Mouse (Mus musculus) heart, postnatal 14 days (tissue): ENCODE data around the gene Pan3. TPM values are rescaled to one million over a fixed set of nuclear protein-coding genes. Genes with fewer than 3 reads are reported as not detected.

Experiments used
- DNase-seq, 2 experiments: peaks; one replicate each; pipeline ENCODE4 v3.0.0; 2021 to 2022
- intact Hi-C: fragments of 180-260 bp; cut with DNase I; formaldehyde crosslinking; loops from one replicate; pipeline ENCODE4 v1.15.1; 2025
- total RNA-seq, 2 experiments: library from RNA; stranded (reverse); gene quantifications; 2 replicates each; pipeline ENCODE4 v1.2.3; 2021

Pan3 gene
- total RNA-seq, 2 experiments from 2014 or later: 53.9 to 62.5 TPM

DNA sequence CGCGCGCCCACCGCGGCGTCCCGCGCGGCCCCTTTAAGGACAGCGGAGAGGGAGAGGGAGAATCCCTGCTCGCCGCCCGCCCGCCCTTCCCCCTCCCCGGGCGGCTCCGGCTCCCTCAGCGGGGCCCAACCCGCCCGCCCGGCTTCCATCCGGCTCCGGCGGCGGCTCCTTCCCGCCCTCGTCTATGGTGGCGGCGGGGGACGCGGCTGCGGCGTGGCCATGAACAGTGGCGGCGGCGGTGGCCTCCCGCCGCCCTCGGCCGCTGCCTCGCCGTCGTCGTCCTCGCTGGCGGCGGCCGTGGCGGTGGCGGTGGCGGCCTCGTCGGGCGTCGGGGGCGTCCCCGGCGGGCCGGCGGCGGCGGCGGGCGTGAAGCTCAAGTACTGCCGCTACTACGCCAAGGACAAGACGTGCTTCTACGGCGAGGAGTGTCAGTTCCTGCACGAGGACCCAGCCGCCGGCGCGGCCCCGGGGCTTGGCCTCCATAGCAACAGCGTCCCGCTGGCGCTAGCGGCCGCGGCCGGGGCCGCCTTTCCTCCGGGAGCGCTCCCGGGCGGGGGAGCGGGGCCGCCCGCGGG, 487 bp downstream of the Pan3 start:
- intact Hi-C loops: loop anchor here (5.0 to 10.0 kb wide), 3 partner anchors 57 to 294 kb away; partner anchors contain the start of gene Flt1
- peak in 1 of 2 experiments; percentile 71 for DNase-seq

- peak; percentile 68 to 69 for DNase-seq
- intact Hi-C loops: loop anchor here (5.0 to 10.0 kb wide), 3 partner anchors 56 to 294 kb away; partner anchors contain the start of gene Flt1
Observed at GRCm38 (mm10) chr5:147430936-147431839, 1.2 kb downstream of the Pan3 start.

GRCm38 (mm10) chr5:147432927-147433326, 3.0 kb downstream of the Pan3 start:
- intact Hi-C loops: loop anchor here (5.0 to 10.0 kb wide), 3 partner anchors 54 to 292 kb away; partner anchors contain the start of gene Flt1
- no peak for DNase-seq

DNA sequence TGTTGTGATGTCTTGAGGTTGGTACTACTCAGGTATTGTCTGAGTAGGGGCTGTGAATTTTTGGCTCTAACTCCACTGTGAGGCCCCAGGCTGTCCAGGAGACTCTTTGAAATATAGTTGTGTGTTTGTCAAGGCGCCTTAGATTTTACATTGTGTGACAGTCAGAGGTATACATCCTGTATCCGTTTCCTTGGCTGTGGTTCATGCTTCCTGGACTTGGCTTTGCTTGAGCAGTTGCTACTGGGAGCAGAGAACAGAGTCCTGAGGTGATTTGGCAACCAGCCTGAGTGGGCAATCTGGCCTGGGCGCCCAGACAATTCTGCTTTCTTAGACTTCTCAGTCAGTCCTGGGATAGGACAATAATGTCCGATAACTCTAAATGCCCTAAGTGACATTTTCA, 5.3 kb downstream of the Pan3 start:
- intact Hi-C loops: loop anchor here (10.0 kb wide), 1 partner anchor 290 kb away; the partner anchor contains the start of gene Flt1

DNA sequence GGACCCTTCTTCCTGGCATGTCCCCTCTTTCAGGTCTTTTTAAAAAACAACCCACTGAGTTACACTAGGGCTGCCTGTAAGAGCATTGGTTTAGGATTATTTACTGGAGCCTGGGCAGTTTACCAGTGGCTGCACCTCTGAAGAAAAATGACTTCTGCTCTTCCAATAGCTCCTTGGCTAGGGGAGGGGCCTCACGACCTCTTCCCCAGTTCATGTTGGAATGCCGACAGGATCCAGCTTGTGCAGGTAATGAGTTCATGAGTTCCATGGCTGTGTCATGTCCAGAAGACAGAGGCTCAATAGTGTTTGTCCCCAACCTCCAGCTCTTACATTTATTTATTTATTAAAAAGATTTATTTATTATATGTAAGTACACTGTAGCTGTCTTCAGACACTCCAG, 5.8 kb downstream of the Pan3 start:
- intact Hi-C loops: loop anchor here (10.0 kb wide), 1 partner anchor 289 kb away; the partner anchor contains the start of gene Flt1
- DNase-seq: no peak

More for the DNA sequence above, 5.3 kb downstream of the Pan3 start:
- DNase-seq: peak; percentile 22 to 37

- peak in 1 of 2 experiments; percentile 31 for DNase-seq
- intact Hi-C loops: loop anchor here (10.0 kb wide), 1 partner anchor 288 kb away; the partner anchor contains the start of gene Flt1
Observed at GRCm38 (mm10) chr5:147436491-147436890, 6.5 kb downstream of the Pan3 start.

- no peak for DNase-seq
- intact Hi-C loops: no loop called here
Observed at GRCm38 (mm10) chr5:147440996-147441507, 11.1 kb downstream of the Pan3 start.

DNA sequence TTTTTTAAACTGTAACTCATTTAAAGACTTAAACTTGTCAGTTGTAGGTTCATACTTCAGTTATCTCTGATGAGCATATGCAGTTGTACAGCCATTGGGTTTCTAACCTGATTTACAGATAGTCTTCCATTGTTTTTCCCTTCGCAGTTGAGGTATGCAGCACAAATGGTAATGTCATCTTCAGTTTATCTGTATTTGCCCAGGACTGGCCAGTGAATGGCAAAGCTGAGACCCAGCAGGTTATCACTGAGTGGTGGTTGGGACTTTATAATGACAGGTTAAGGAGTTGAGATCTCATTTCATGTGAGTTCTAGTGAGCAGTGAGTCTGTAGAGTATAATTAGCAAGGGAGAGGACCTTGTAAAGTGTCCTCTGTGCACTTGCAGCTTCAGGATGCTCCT, 12.0 kb downstream of the Pan3 start:
- intact Hi-C loops: no loop called here

DNA sequence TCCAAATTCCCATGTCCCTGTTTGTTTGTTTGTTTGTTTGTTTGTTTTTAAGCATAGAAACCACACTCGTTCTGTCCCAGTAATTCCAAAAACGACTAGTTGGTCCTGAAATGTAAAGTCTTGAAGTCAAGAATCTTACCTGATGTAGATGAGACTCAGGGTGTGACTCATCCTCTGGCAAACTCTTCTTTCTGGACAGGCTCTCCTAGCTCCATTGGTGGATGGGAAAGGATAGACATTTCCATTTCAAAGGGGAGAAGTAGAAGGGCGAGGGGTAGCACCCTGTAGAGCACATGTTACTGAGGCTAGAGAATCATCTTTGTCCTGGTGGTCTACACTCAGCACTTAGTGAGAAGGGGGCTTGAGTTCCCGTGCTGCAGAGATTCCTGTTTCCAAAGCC, 12.8 kb downstream of the Pan3 start:
- DNase-seq: no peak
- intact Hi-C loops: no loop called here

More for the DNA sequence above, 12.0 kb downstream of the Pan3 start:
- DNase-seq: no peak

DNA sequence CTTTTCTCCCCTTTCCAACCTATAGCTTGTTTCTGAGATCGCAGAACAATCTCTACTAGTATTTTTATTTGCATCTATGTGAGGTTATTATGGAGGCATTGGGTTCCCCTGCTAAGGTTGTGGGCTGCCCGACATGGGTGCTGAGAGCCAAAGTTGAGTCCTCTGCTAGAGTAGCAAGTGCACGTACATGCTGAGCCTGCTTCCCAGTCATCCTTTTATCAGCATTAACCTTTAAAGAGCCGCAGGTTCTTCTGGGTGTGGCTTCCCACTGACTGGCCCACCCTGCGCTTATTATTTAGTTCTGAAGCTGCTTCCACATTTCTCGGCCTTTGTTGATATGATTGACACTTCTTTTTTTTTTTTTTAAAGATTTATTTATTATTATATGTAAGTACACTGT, 14.3 kb downstream of the Pan3 start:
- intact Hi-C loops: no loop called here
- no peak for DNase-seq

DNA sequence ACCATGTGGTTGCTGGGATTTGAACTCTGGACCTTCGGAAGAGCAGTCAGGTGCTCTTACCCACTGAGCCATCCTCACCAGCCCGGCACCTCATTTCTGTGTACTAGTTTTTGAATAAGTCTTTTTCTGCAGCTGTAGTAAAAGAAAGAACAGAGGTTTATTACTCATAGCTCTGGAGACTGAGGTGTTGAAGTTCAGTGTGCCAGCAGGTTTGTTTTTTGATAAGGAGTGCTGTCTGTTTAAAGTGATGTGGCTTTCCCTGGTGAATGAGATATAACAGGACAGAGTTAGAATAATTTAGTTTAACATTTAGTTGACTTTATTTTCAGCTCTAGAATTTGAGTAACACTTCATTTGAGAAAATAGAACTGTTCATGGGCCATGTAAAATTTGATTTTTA, 14.8 kb downstream of the Pan3 start:
- no peak for DNase-seq
- intact Hi-C loops: no loop called here

DNA sequence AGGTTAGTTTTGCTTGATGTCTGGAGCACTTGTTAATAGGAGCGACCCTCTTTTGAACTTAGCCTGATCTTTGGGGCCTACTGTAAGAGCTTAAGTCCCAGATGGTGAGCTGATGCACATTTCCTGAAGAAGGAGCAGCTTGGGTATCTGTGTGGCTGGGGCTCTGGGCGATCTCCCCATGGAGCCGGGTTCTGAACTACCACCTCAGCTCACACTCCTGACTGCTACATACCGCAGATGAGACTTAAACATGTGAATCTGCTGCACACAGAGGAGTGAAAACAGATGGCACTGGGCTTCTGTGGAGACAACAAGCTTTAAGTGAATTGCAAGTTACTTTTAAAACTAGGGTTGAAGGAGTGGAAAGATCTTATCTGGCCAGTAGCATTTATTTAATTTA, 15.3 kb downstream of the Pan3 start:
- DNase-seq: no peak

DNA sequence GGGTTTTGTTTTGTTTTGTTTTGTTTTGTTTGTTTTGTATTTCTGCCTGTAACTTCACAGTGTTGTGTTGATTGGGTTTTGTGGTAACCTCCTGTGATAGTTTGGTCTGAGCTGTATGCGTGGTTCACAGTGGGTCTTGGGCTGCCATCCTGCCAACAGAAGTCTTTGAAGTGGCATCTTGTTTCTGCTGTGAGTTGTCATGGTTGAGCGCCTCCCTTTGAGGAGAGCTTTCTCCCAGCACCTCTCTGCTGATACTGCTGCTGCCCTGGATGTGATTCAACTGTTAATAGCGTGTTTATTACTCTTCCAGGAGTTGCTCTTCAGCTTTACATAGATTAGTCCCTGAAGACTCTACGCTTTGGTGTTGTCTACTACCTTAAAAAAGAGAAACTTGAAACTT, 18.6 kb downstream of the Pan3 start:
- intact Hi-C loops: no loop called here
- no peak for DNase-seq

More for the DNA sequence above, 15.3 kb downstream of the Pan3 start:
- intact Hi-C loops: no loop called here

DNA sequence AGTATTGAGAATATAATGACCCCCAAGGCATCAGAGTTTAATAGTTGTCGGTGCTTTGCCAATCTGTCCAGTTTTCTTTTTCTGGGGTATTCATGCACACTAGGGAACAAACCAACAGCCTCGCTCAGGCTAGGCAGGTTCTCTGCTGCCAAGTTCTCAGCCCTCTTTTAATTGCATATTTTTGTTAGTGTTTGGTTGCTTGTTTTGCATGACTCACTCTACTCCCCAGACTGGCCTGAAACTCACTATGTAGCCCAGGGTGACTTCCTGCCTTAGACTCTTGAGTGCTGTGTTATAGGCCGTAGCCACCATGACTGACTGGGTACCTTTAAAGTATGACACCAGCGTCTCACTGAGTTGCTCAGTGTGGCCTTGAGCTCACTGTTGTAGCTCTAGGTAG, 19.0 kb downstream of the Pan3 start:
- intact Hi-C loops: no loop called here
- no peak for DNase-seq

GRCm38 (mm10) chr5:147456491-147456890, 26.5 kb downstream of the Pan3 start:
- no peak for DNase-seq
- intact Hi-C loops: no loop called here

DNA sequence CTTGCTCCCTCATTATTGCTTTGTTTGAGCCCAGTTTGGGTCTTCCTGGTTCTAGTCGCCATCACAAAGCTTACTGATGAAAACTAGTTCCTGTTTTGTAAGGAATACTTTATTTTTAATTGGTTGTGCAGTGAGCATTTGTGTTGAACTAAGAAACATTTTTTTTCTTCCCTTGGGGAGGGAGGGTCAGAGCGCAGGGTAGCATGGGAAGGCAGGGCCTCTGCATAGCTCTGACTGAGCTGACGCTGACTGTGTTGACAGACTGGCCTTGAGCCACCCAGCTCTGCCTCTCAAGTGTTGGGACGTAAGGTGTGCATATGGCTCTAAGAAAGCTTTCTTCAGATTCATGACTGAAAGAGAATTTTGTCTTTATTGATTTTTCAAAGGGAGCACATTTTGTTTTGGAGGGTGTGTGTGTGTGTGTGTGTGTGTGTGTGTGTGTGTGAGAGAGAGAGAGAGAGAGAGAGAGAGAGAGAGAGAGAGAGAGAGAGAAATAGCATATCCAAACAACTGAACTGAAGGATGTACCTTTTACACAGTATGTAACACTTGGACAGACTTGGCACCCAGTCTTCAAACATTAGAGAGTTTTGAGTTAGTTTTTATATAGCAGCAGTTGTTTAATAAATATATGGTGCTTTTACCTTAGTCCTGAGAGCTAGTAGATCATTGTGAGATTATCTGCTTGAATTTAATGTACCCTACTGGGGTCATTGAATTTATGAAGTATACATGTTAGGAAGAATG, 30.0 kb downstream of the Pan3 start:
- intact Hi-C loops: no loop called here
- peak in 1 of 2 experiments; percentile 22 for DNase-seq

DNA sequence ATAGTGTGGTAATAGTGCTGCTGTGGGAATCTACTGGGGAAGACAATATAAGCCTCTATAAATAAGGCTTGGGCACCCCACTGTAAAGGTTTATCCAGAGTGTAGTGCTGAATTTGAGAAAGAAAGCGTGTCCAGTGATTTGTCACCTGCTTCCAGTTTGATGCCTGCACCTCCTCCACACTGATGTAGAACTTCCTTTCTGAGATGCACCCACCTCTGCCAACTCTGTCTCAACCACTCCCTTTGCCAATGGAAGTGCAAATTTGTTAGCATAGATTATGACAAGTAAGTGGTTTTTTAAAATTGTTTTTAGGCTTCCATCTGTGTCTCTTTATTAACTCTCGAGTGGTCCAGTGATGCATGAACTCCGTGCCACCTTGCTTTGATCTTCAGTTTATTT, 33.3 kb downstream of the Pan3 start:
- intact Hi-C loops: no loop called here

DNA sequence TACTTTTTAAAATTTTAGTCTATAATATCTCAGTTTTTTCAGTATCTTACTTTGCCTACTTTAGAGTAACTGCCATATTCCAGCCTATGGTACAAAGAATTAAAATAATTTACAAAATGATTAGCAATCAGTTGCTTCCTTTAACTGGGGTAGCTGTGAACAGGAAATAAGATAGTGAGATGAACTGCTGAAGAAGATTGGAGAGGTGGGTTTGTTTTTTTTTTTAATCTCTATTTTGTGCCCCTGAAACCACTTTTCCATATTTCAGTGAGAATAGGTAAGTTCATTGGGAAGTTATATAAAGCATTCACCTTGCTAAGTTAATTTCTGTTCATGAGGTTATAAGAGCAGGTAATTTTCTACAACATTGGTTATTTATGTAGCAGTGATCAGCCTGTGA, 36.4 kb downstream of the Pan3 start:
- intact Hi-C loops: no loop called here
- DNase-seq: no peak

More for the DNA sequence above, 33.3 kb downstream of the Pan3 start:
- DNase-seq: no peak

DNA sequence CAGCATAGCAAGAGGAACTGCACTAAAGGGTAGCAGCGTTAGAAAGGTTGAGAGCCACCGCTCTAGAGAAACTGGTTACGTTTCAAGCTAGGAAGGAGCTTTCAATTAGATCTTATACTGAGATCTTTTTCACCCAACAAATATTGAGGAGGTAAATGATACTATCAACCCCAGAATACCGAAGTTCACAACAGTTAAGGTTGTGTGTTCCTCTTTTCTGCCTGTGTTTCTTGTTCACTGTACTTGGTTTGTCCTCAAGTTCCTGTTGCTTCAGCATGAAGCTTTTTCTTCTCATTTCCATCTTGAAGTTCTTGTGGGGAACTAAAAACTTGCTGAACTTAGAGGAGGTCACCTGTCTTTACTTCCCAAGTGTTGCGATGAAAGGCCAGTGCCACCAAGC, 41.2 kb downstream of the Pan3 start:
- DNase-seq: no peak
- intact Hi-C loops: no loop called here

DNA sequence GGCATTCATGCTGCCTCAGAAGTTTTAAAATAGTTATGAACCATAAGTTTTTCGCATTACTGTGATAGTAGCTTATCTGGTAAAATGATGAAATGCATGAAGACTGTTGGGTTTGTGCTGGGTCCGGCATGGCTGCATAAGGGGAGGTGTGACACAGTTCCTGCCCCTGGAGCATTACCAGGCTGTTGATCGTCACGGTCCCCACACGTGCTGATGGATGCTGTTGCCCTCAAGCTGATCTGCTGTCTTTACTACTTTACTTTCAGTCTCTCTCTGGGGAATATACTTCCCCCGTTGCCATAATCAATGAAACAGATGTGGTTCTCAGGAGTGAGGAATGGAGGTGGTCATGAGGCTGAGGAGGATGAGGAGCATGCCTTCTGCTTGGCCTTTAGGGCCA, 43.1 kb downstream of the Pan3 start:
- no peak for DNase-seq
- intact Hi-C loops: no loop called here
